Mouse (Mus musculus) liver, postnatal 0 days (tissue): ENCODE measurements around the gene Magi2.

ENCODE experiments used
- CTCF ChIP-seq: sonication (generic); IDR thresholded peaks from 2 replicates; pipeline ENCODE4 v1.5.1; 2016; ENCODE audit warnings: antibody characterized with exemption, low read depth
- EP300 ChIP-seq: IDR thresholded peaks from 2 replicates; pipeline ENCODE4 v1.6.1; 2016; ENCODE audit warnings: antibody characterized with exemption, low read depth, mild to moderate bottlenecking

- TF ChIP-seq CTCF, result no peak
- TF ChIP-seq EP300, result no peak
Measured at GRCm38 (mm10) chr5:20589731-20590130, 1362.9 kb downstream of the Magi2 start.
